Mouse (Mus musculus) large intestine, adult 2 months (tissue): Measurements from ENCODE around the gene Saxo1. TPM values are rescaled to one million over a fixed set of nuclear protein-coding genes. Genes with fewer than 3 reads are reported as not detected.

ENCODE experiments used
- DNase-seq: peaks from one replicate; pipeline ENCODE4 v3.0.0-alpha.2; 2012; ENCODE audit warnings: low read depth, low spot score
- WGBS: fragments of 180-500 bp; shearing (Covaris S2); methylation state at CpG from one replicate; pipeline ENCODE4 v1.1.7; 2018; 5-methylcytosine and 5-hydroxymethylcytosine counted together
- polyA plus RNA-seq: library from polyadenylated mRNA; depleted of rRNA; stranded (reverse); fragments of >200 nt; gene quantifications from 2 replicates; pipeline ENCODE4 v1.2.3, GENCODE M21; 2012

The Saxo1 gene
- polyA plus RNA-seq, 1 experiment, result not detected

DNA sequence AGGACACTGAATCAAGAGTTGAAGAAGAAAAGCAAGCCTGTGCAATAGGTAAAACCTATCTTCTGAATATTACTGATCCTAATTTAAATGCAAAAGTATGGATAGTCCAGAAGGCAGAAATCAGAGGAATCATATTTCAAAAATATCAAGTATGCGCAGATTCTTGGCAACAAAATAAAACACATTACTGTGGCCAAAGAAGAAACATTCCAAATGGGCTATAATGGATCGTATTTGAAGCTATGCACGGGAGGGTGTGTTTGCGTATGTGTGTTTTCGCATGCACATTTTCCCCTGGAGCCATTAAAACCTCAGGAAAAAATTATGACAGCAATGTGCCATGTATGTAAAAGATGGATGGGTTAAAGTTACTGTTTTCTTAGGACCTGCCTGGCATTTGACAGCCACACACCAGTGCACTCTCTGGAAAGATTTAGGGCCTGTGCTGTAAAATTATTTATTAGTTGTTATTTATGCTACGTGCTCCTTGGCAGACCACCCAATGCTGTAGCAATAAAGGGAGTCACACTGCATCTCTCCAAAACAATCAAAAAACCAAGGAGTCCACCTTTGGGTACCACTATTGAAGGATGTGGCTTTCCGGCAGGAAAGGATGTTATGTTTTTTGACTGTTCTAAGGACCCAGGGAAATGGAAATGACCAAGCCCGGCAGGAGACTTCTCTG, 24.6 kb downstream of the Saxo1 start:
- DNase-seq, result no peak
- 70% methylated on average over 8 of the region's 8 CpGs for WGBS

DNA sequence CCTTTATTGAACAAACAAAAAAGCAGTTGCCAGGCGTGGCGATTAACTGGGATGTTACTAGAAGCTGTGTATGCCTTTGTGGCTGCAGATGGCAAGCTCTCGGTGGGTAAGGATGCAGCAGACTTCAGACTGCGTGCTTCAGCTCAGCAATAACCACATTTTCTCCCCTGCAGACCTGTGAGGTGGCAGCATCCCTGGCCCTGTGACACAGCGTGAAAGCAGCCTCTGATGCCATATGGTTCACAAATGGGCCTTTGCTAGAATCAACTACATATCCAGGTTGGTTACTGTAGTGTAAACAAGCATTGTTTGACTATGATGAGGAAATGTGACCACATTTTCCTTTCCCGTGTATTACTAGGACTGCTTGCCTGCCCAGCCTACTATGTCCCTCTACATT, 29.0 kb downstream of the Saxo1 start:
- WGBS, result 61% methylated on average over 6 of the region's 6 CpGs
- DNase-seq, result no peak

DNA sequence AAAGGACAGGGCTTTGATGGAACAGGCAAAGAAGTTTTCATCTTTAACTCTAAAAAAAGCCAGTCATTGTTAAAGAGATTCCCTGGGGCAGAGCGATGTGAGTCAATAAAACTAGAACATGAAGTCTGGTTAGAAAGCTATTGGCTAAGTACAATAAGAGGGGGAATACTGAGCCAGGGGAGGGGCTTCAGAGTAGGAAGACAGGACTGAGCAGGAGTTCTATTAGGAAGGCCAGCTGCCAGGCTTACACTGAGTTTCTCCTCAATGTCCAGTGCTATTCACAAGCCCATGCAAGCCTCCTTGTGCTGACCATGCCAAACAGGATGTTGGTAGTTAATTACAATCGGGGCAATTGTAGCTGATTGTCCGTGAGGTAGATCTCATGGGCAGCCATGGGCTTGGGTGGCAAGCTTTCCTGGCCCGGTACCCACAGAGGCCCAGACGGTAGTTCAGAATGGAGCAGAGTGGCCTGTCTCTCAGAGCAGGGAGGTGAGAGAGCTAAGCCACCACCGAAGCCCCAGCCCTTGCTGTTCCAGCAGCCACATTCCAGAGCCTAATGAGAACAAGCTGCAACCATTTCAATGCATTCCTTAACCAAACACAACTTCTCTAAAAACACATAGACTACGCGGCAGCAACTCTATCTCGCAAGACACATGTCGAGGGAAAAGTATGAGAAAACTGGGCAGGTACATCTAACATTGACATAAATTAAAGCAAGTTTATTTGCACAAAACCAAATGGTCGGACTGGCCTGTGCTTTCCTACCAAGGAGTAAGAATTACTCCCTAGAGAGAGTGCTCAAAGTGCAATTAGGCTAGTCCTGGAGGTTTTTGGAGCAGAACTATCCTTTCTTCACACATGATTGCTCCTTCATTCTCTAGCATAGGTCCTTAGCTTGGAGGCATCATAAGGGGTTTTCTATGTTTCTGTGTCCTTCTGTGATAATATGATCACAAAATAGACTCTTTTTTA, 30.7 kb downstream of the Saxo1 start:
- DNase-seq, result no peak
- 54% methylated on average over 11 of the region's 11 CpGs for WGBS

DNA sequence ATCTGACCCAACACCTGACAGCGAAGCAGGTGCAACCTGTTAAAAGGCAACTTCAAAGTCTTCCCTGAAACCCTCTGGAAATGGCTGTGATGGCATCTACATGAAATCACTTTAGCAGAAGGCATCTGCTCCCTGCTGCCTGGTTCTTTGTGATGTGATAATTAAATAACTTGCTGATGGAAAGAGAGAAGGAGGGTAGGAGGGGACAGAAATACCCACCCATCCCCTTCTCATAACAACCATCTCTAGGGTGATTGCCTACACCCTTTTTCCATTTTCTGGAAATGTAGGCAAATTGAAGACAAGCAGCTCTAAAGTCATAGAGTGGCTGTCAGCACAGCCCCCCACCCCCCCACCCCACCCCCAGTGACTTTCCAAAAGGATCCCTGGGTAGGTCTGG, 33.6 kb downstream of the Saxo1 start:
- DNase-seq, result no peak
- WGBS, result 88% methylated on average over 1 of the region's 1 CpGs

DNA sequence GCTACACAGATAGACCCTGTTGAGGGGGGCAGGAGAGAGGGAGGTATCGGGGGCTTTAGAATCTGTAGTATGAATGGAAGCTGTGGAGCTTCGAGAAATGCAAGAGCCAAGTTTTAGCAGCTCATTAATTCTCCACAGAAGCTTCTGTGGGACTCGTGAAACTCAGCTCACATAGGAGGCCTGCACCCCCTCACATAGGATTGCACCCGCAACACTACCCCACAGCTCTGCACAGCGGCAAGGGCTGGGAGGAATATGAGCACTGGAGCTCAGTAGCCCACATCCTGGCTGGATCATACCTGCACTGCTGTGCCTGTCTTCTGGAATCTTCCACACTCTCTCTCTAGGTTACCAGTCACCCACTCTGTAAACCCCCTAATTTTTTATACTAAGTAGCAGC, 34.4 kb downstream of the Saxo1 start:
- WGBS, result 84% methylated on average over 5 of the region's 5 CpGs
- DNase-seq, result no peak

DNA sequence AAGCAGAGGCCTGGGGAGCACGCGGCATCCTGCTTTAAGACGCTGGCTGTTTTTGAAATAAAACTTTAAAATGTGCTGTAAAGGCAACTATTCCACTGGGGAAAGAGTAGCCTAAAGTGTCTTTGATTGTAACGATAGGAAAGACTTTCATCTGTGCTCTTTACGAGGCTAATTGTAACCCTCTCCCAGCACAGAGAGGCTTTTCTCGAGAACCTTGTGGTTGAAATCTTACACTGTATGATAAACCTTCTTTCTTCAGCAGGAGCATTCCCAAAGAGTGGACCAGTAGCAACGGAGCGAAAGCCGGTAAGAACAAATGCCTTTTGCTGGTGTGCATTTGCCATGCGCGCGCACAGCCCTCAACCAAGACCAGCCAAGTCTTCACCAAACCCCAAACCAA, 37.4 kb downstream of the Saxo1 start:
- WGBS, result 73% methylated on average over 12 of the region's 12 CpGs
- no peak for DNase-seq

DNA sequence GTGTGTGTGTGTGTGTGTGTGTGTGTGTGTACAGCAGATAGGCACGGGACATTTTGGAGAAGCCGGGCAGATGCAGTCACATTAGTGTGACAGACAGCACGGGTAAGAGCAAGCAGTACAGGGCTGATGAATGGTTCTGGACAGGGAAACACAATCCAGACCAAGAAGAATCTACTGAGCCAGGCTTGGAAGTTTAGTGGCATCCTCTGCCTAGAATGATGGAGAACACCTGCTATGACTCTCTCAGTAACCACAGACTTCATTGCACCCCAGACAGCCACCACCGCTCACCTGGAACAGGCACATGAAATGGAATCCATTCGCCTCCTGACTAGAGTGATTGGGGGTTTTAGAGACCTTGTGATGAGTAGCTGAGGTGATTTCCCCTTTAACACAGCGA, 38.2 kb downstream of the Saxo1 start:
- DNase-seq, result no peak
- WGBS, result 73% methylated on average over 6 of the region's 6 CpGs

DNA sequence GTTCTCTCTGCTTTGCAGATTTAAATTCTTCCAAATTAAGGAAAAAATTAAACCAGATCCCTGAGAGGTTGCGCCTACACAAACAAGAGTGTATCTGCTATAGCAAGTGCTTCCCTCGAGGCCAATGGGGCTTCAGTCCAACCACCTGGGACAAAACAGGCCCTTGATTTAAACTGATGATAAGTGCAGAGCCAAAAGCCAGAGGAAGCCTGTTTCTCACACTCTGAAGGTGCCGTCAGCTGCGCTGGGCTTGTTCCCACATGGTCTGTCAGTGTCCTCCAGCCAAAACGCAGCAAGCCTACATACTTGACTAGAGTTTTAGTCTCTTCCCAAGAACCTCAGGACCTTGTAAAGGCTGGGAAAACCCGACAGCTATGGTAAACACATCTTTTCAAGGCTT, 53.5 kb downstream of the Saxo1 start:
- 66% methylated on average over 6 of the region's 6 CpGs for WGBS
- DNase-seq, result no peak

DNA sequence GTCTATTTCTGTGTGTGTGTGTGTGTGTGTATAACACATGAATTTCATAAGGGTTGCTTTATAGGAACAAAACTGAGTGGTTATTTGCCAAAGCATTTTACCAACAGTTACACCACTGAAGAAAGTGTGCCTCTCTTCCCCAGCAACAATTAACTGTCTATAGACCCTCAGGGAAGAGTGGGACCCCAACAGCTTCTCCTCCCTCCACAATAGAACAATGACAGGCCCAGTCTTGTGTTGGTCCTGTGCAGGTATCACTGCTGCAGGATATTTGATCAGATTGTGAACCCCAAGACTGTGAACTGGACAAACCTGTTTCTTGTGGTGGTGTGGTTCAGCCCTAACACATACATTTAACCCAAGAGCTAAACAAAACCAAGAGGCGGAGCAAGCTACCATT, 58.6 kb downstream of the Saxo1 start:
- no peak for DNase-seq
- 90% methylated on average over 1 of the region's 1 CpGs for WGBS

DNA sequence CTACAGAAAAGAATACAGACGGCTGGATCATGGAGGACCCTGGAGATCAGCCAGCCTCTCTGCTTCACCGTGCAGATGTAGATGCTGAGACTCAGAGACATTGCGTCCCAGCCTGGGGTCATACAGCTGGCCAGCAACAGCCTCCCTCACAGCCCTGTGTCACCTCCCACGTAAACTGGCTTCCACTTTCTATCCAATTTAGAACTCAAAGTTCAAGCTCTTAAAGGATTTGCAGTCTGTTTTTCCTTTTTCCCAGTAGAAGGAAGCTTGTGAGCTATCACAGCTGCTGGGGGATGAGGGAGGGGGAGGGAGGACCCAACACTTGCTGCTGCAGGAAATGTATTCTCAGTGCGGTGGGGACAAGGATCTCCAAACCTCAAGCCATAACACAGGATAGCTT, 59.4 kb downstream of the Saxo1 start:
- DNase-seq, result no peak
- 37% methylated on average over 5 of the region's 5 CpGs for WGBS

DNA sequence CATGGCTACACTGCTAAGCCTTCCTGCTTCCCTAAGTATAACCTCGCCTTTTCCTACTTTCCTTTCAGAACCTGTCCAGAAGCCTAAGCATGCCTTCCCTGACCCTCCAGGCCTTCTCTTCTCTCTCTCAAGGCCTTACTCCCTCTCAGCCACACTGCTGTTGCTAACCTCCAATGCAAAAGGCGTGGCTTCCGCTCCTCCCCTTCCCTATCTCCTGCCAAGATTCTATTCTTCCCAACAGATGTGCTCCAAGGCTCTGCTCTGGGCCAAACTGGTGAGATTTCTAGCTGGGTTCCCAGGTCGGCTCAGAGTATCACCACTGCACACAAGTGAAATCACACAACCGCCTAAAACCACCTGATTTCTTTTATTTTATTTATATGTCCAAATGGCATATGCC, 69.0 kb downstream of the Saxo1 start:
- 71% methylated on average over 5 of the region's 5 CpGs for WGBS
- no peak for DNase-seq

DNA sequence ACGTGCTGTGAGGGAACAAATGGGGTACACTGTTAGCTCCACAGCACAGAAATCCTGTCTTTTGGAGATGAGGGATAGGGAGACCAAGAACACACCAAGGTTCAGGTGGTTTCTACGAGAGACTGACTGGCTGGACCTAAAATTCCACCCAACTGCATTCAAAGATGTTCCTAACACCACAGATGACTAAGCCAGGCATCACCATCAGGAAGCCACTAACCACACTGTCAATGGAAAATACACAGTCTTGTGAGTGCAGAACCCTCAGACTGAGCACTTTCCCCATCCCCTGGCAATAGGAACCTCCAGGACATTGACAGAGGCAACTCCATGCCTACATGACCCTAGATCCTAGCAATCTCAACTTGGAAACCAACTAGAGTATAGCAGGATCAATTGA, 71.2 kb downstream of the Saxo1 start:
- no peak for DNase-seq
- WGBS, result 78% methylated on average over 2 of the region's 2 CpGs

DNA sequence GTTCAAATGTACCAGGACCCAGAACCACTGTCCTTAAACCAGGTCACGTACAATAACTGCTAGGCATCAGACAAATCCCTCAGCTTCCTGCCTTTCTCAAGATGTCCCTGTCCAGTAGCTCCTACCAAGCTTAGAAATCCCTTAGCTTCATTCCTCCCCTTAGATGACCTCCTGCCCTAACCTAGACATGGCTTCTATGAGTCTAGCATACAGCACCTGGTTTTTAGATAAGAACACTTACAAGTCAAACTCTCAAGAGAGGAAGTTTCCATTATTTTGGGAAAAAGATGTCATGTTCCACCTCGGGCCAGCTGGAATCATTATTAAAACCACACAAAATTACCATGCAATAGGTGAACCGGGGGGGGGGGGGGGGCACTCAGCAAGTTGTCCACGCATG, 71.6 kb downstream of the Saxo1 start:
- 81% methylated on average over 4 of the region's 4 CpGs for WGBS
- no peak for DNase-seq

DNA sequence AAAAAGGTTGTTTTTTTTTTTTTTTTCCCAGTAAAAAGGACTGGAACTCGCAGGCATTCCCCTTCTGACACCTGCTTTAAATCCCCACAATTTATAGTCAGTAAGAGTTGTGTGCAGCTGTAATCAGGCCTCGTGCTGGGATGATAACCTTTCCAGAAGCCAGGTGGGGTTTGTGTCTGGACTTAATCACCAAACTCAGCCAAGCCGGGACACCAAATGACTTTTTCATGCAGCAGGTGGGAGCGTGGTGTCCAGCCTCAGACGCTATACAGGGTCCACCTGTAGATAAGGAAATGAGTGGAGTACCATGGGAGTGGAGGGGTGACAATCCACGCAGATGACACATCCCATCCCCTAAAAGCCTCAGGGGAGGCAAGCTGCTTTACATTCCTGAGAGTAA, 73.1 kb downstream of the Saxo1 start:
- no peak for DNase-seq
- 45% methylated on average over 6 of the region's 6 CpGs for WGBS

DNA sequence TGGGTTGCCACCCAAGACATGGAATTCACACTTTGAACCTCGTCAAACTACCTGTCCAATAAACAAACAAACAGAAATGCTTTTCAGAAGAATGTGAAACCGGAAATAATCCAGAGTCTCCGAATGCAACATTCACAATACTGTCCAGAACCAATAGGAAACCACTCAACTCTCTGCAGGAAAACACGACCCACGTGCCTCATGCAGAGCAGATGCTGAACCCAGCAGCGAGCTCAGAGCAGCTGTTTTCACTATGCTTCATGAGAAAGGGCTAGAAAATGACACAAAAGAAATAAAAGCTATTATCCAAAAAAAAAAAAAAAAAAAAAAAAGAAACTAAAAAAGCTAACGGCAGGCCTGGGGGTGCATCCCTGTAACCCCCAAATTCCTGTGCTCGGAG, 74.4 kb downstream of the Saxo1 start:
- 70% methylated on average over 8 of the region's 8 CpGs for WGBS
- DNase-seq, result no peak

DNA sequence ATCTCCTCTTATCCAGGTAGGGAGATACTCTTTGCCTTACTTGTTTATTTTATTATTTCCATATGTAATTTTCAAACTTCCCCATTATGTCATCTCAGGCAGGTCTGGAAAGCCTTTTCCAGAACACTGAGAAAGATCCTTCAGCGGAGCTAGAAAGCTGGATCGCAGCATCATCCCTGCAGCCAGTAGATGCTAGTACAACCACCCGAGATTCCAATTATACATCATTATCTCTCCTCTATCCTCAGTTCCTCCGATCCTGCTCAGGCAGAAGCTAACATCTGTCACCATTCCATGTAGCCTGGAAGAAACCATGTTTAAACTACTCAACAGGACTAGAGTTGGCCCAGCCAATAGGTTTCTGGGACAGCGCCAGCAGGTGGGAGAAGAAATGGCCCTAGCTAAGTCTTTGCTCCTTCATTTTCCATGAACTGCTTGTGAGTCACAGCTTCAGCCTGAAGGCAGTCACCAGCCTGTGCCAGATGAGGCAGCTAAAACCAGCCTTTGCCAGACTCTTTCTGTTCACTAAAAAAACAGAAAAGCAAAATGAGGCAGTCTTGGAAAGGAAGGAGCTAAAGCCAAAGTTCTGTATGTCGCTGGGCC, 75.0 kb downstream of the Saxo1 start:
- WGBS, result 85% methylated on average over 6 of the region's 6 CpGs

DNA sequence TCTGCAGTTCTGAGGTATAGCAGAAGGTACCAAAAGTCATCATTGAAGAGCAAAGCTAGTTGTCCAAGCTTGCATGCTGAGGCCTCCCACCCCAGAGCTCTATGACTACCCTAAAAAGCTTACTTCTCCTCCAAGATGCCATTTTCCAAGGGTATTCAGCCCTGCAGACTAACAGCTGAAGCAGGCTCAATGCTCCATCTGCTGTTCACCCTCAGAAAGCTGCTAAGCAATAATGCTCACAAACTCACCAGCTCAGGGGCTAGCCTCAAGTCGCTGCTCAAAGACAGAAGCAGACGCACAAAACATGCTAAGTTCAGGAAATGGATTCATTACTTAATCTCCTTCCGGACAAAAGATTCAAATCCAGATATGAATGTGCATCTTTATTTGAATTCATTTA, 77.2 kb downstream of the Saxo1 start:
- 79% methylated on average over 3 of the region's 3 CpGs for WGBS

More for the DNA sequence above, 75.0 kb downstream of the Saxo1 start:
- DNase-seq, result no peak

DNA sequence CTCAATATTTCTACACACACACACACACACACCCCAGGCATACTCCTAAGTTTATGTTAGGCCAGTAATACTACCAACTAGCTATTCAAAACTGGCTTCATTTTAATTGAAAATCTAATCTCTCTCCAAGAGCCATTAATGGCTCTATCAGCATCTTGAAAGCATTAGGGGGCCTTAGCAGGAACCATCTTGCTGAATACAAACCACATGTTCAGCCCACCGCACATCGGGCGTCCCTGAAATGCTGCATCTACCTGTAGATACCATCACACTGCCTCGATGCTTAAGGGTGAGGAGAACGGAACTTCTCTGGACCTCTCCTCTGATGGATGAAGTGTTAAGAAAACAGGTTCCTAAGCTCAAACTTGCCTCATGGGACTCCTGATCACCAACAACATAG, 93.3 kb downstream of the Saxo1 start:
- DNase-seq, result no peak
- 96% methylated on average over 5 of the region's 5 CpGs for WGBS

More for the DNA sequence above, 77.2 kb downstream of the Saxo1 start:
- no peak for DNase-seq

DNA sequence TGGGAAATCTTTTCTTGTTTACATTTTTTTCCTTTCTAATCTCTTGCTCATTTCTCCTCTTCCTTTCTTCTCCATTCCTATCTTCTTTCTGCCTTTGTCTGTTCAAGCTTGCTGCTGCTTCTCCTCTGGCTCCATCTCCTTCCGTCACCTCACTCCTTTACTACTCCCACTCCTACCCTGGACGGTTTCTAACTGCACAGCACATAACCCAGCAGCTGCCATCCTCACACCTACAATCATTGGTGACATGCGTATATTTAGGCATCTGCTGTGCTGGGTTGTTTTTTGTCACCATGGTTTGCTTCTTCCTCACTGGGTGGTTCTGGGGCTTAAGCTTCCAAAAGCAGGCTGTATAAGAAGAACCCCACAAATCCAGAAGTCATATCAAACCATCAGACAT, 107.7 kb downstream of the Saxo1 start:
- WGBS, result 81% methylated on average over 3 of the region's 3 CpGs
- no peak for DNase-seq

DNA sequence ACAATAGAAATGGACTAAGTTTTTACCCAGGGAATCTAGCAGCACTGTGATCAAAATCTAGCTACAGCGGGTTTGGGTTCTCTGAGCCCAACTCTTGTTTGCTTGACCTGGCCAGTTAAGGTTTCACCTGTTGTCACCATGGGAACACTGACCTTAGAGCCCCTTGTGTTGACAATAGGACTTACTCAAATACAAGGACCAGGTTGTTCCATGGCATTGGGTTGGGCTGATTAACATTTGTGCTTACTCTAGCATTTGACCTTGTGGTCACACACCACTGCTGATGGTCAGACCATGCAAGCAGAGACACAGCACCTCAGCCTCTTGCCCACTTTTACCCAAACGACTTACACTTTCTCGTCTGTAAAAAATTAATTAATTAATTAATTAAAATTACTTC, 121.8 kb downstream of the Saxo1 start:
- DNase-seq, result no peak
- 52% methylated on average over 3 of the region's 3 CpGs for WGBS

DNA sequence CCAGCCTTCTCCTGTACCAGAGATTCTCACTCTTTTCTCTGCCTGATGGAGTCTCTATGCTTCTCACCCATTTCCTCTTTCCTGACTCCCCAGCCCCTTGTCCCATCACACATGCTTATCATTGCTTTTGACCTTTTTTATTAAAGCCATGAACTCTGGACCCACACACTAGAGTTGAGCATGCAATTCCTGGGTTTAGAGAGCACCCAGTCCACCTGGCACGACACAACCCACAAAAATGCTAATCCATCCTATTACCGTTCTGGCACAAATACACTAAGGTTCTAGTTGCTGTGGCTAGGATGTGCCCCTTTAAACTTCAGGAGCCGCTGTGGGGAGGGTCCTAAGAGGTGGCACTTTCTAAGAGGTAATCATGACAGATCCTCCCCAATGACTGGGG, 122.5 kb downstream of the Saxo1 start:
- no peak for DNase-seq
- 74% methylated on average over 3 of the region's 3 CpGs for WGBS
